Mouse (Mus musculus) lung, postnatal 0 days (tissue): ENCODE results near the gene Nipal4.

Experiments used
- CTCF ChIP-seq: IDR thresholded peaks from 2 replicates; pipeline ENCODE4 v1.5.1; 2016; ENCODE audit warnings: antibody characterized with exemption, mild to moderate bottlenecking
- EP300 ChIP-seq: IDR thresholded peaks from 2 replicates; pipeline ENCODE4 v1.6.1; 2016; ENCODE audit warnings: antibody characterized with exemption, mild to moderate bottlenecking, control low read depth

GRCm38 (mm10) chr11:46209884-46210283 is 43.6 kb upstream of the Nipal4 start:
- TF ChIP-seq EP300, result no peak
- no peak for TF ChIP-seq CTCF
